Mouse (Mus musculus) urinary bladder, postnatal 0 days (tissue): Measurements from ENCODE around the gene Jmy. TPM values are rescaled to one million over a fixed set of nuclear protein-coding genes. Genes with fewer than 3 reads are reported as not detected.

Source experiments
- polyA plus RNA-seq: library from polyadenylated mRNA; unstranded; fragments of >200 nt; fragmentation: Nextera tagmentation; extraction: Ambion mirVana; gene quantifications from 2 replicates; pipeline ENCODE4 v1.2.1, GENCODE M21; 2015

The Jmy gene
- 6.4 and 7.8 TPM in 2 replicates for polyA plus RNA-seq

DNA sequence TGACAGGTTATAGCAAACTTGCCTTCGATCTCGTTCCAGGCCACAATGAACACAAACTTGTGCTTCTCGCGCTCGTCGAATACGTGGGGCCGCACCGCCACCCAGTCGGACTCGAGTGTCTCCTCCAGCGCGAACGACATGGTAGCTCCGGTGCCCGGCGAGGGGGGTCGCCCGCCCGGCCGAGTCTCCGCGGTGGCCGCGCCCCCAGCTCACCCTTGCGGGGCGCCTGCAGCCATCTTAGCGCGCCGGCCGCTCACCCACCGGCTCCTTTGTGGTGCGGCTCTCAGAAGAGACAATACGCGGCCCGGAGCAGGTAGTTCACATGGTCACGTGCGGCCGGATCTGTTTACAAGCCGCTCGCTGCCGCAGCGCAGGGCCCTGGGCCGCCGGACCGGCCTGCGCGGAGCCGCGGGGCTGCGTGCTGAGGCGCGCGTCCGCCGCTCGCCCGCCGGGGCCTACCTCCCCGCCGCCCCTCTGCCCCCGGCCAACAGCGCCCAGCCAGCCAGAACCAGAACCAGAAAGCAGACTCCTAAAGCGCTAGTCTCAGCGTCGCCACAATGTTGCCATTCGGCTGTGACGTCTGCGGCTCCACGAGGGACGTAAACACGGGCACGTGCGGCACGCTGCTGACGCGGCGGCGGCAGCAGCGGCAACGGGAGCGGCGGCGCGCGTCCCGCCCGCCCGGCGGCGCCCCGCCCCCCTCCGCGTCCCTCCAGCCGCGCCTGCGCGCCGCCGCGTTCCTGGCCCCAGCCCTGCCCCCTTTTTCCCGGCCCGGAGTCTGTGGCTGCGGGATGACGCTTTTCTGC lies at the start of gene Jmy:
Gene Jmy, minus strand, starts transcription at position 642 of the 806 bp plus-strand sequence.

Other genes starting within 250 kb of the Jmy start
- 3.2 and 3.4 TPM in 2 replicates for gene Homer1, start 200.2 kb downstream of the Jmy start, polyA plus RNA-seq
- gene Bhmt, start 138.2 kb upstream of the Jmy start, polyA plus RNA-seq: 0.67 and 2.1 TPM in 2 replicates
- 0.28 TPM in 2 replicates for gene Bhmt2, start 174.5 kb upstream of the Jmy start, polyA plus RNA-seq
- gene Dmgdh, start 174.6 kb upstream of the Jmy start, polyA plus RNA-seq: 0.18 and 0.29 TPM in 2 replicates